Mouse (Mus musculus) limb, embryonic 10.5 days (tissue): Measurements from ENCODE around the gene Otog. TPM values are rescaled to one million over a fixed set of nuclear protein-coding genes. Genes with fewer than 3 reads are reported as not detected.

Experiments used
- DNase-seq: peaks from one replicate; pipeline ENCODE4 v3.0.0-alpha.2; 2017; ENCODE audit warnings: low spot score
- H3K27ac ChIP-seq: fragments of 300-500 bp; sonication (generic); 2 replicates; pipeline ENCODE4 v1.5.1; 2016; ENCODE audit warnings: mild to moderate bottlenecking
- H3K27me3 ChIP-seq: fragments of 300-500 bp; sonication (generic); 2 replicates; pipeline ENCODE4 v1.6.1; 2016; ENCODE audit warnings: low read depth, mild to moderate bottlenecking; ENCODE audit not compliant: poor library complexity, severe bottlenecking
- H3K36me3 ChIP-seq: fragments of 300-500 bp; sonication (generic); 2 replicates; pipeline ENCODE4 v1.6.1; 2016; ENCODE audit warnings: mild to moderate bottlenecking, moderate library complexity
- H3K4me1 ChIP-seq: fragments of 300-500 bp; sonication (generic); 2 replicates; pipeline ENCODE4 v1.6.1; 2016
- H3K4me3 ChIP-seq: fragments of 300-500 bp; sonication (generic); 2 replicates; pipeline ENCODE4 v1.5.1; 2016; ENCODE audit warnings: mild to moderate bottlenecking, moderate library complexity
- H3K9me3 ChIP-seq: fragments of 300-500 bp; sonication (generic); replicated peaks from 2 replicates; pipeline ENCODE4 v1.6.1; 2016; ENCODE audit warnings: mild to moderate bottlenecking
- WGBS: fragments of 180-500 bp; shearing (Covaris S2); methylation state at CpG from one replicate; pipeline ENCODE4 v1.1.7; 2016; 5-methylcytosine and 5-hydroxymethylcytosine counted together
- polyA plus RNA-seq: library from polyadenylated mRNA; unstranded; fragments of >200 nt; fragmentation: Nextera tagmentation; extraction: Ambion mirVana; gene quantifications from 2 replicates; pipeline ENCODE4 v1.2.1, GENCODE M21; 2016

Gene Otog
- polyA plus RNA-seq, 1 experiment from 2014 or later = 0.01 TPM

DNA sequence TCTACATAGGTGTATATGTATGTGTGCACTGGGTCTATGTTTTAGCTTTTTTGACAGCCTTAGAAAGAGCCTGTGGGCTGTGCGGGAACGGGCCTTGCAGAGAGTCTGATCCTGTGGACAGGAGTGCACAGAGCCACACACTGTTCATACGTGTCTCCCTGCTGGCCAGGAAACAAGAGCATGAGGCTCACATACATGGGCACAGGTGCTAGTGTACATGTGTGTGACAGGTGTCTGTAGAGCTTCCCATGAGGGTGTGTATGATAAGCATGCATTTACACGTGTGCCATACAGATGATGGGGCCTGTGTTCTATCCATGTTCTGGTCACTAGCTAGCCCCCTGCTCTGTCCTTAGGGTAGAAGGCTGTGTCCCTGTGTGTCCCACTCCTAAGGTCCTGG, 45.6 kb downstream of the Otog start:
- no peaks in the 10 kb centered on the region for H3K36me3 ChIP-seq
- no peaks in the 10 kb centered on the region for H3K9me3 ChIP-seq
- WGBS = 90% methylated on average over 4 of the region's 4 CpGs
- peaks cover 34% of the 10 kb centered on the region; the same call in 1 of the 2 replicates for H3K27me3 ChIP-seq
- no peak overlapping the region for H3K27ac ChIP-seq
- peaks cover 5% of the 10 kb centered on the region for H3K4me1 ChIP-seq
- no peak for DNase-seq
- H3K4me3 ChIP-seq = no peak overlapping the region

DNA sequence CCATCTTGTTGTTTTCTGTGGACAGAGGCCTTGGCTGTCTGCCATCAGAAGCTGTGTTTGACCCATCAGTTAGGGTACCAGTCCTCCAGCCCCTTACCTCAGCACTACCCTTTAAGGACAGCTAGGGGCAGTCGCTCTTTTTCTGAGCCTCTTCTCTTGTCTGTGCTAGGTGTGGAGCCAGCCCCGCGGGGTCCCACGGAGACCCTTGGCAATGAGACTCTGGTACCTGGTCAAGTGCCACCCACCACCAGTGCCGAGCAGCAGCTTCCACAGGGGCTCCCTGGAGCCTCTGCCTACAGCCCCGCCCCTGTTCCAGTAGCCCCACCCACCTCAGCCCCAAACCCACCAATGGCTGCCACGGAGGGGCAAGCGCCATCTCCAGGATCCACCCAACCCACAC, 46.3 kb downstream of the Otog start:
- Histone ChIP-seq H3K27me3 (peaks cover 28% of the 10 kb centered on the region; the same call in 1 of the 2 replicates), H3K36me3 (no peaks in the 10 kb centered on the region), H3K27ac (no peak overlapping the region), H3K4me1 (peaks cover 5% of the 10 kb centered on the region), H3K9me3 (no peaks in the 10 kb centered on the region), H3K4me3 (no peak overlapping the region)
- DNase-seq = no peak
- WGBS = 31% methylated on average over 8 of the region's 8 CpGs

- no peaks in the 10 kb centered on the region for H3K36me3 ChIP-seq
- WGBS = 43% methylated on average over 6 of the region's 6 CpGs
- no peaks in the 10 kb centered on the region for H3K27me3 ChIP-seq
- no peak overlapping the region for H3K4me3 ChIP-seq
- H3K4me1 ChIP-seq = no peaks in the 10 kb centered on the region; the same call in 1 of the 2 replicates
- no peak overlapping the region for H3K27ac ChIP-seq
- DNase-seq = no peak
- H3K9me3 ChIP-seq = no peaks in the 10 kb centered on the region
Observed at GRCm38 (mm10) chr7:46296330-46296729, 55.5 kb downstream of the Otog start.

GRCm38 (mm10) chr7:46301031-46301632, 60.3 kb downstream of the Otog start:
- Histone ChIP-seq H3K4me3 (no peak overlapping the region), H3K27ac (no peak overlapping the region), H3K36me3 (no peaks in the 10 kb centered on the region), H3K27me3 (0 out of 2 replicates have a peak, but pooled peaks cover 4% of the 10 kb centered on the region), H3K9me3 (no peaks in the 10 kb centered on the region), H3K4me1 (no peaks in the 10 kb centered on the region; the same call in 1 of the 2 replicates)
- WGBS = 88% methylated on average over 12 of the region's 12 CpGs
- no peak for DNase-seq

DNA sequence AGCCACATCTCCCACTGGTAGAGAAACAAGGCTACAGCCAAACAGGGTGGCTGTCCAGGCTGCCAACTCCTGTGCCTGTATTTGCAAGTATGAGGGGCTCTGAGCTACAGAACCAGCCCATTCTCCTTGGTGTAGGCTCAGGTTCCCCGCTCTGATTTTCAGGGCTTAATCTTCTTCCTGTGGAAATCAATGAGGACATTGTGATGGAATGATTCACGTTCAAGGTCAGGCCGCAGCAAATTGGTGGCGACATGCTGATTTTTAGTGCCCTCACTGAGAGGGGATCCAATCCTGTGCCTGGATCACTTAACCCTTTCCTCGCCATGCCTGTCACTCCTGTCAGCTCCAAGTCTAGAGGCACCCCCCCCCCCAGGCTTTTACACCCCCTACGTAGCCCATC, 72.7 kb downstream of the Otog start:
- H3K4me1 ChIP-seq = peaks cover 19% of the 10 kb centered on the region
- H3K36me3 ChIP-seq = no peaks in the 10 kb centered on the region
- no peak for DNase-seq
- peaks cover 1% of the 10 kb centered on the region; the same call in 1 of the 2 replicates for H3K27me3 ChIP-seq
- H3K27ac ChIP-seq = no peak overlapping the region
- H3K9me3 ChIP-seq = no peaks in the 10 kb centered on the region
- WGBS = 47% methylated on average over 6 of the region's 6 CpGs
- H3K4me3 ChIP-seq = no peak overlapping the region

DNA sequence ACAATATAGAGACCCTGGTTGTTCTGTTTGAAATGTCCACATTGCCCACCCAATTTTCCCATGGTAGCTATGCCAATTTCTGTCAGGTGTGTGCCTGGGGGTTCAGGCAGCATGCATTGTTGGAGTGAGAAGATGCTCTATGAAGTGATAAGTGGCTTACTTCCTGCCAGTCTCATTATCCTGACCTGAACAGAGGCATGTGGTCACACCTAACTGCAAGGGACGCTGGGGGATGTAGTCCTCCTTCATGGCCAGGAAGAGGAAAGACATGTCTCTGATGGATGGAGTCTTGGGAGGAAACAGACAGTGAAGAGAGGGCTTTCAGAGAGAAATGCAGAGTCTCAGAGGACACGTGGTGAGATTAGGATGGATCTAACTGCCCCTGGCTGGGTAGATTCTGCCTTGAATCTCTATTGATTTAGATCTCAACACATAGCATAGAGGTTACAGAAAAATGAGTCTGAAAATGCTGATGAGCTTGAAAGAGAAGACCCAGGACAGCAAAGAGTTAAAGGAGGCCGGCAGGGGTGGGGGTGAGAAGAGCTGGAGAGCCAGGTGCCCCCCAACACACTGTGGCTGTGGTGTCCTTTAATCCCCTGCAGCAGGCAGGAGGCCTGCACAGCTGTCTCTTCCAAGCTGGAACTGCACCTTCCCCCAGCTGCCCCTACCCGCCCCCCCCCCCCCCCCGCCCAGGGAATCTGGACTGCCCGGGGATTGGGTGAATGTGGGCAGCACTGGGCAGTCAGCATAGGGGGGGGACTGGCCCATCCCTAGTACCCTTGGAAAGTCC, 73.6 kb downstream of the Otog start:
- Histone ChIP-seq H3K27me3 (peaks cover 4% of the 10 kb centered on the region; the same call in 1 of the 2 replicates), H3K4me3 (no peak overlapping the region), H3K4me1 (peaks cover 19% of the 10 kb centered on the region), H3K36me3 (no peaks in the 10 kb centered on the region), H3K27ac (no peak overlapping the region), H3K9me3 (no peaks in the 10 kb centered on the region)
- 19% methylated on average over 5 of the region's 6 CpGs for WGBS
- no peak for DNase-seq

DNA sequence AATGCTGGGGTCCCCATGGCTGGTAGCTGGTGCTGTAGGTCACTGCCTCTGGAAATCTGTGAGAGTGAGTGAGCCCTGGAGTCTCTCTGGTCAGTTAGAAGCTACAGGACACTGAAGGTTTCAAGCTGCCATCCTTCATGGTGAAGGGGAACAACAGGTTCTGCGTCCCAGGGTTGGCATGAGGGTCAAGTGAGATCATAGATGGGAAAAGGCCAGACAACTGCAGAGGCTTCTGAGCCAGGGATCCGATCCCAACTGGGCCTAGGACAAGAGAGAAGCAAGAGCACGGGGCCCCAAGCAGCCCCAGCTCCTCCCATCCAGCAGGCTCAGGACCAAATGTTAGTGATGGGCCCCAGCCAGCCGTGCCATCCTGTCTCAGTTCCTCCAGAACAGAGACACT, 74.9 kb downstream of the Otog start:
- Histone ChIP-seq H3K27me3 (peaks cover 4% of the 10 kb centered on the region; the same call in 1 of the 2 replicates), H3K4me3 (no peak overlapping the region), H3K9me3 (no peaks in the 10 kb centered on the region), H3K27ac (no peak overlapping the region), H3K36me3 (no peaks in the 10 kb centered on the region), H3K4me1 (peaks cover 19% of the 10 kb centered on the region)
- DNase-seq = no peak
- 67% methylated on average over 4 of the region's 4 CpGs for WGBS

DNA sequence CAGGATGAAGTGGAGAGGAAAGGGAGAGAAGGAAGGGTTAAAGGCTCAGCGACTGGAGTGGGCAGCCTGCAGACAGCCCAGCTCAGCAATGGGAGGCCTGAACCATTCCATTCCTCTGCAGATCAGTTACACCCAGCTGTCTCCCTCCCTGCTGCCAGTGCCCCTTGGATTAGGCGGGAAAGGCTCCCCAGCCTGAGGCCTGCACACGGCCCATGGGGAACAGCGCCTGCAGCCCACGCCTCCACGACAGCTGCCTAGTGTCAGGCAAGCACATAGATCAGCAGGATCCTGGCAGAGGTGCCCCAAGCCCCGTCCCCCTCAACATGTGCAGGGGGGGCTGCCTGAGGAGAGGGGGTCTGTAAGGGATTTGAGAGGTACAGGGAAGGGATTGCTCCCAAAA, 76.2 kb downstream of the Otog start:
- H3K27ac ChIP-seq = peak overlapping the region; percentile 4; the same call in 1 of the 2 replicates
- no peak for DNase-seq
- peaks cover 4% of the 10 kb centered on the region; the same call in 1 of the 2 replicates for H3K27me3 ChIP-seq
- 13% methylated on average over 7 of the region's 7 CpGs for WGBS
- H3K36me3 ChIP-seq = no peaks in the 10 kb centered on the region
- H3K4me1 ChIP-seq = peaks cover 19% of the 10 kb centered on the region
- no peak overlapping the region for H3K4me3 ChIP-seq
- H3K9me3 ChIP-seq = no peaks in the 10 kb centered on the region

- no peak for DNase-seq
- Histone ChIP-seq H3K4me1 (peaks cover 5% of the 10 kb centered on the region; the same call in 1 of the 2 replicates), H3K9me3 (no peaks in the 10 kb centered on the region), H3K4me3 (no peak overlapping the region), H3K36me3 (no peaks in the 10 kb centered on the region), H3K27ac (no peak overlapping the region), H3K27me3 (peaks cover 4% of the 10 kb centered on the region; the same call in 1 of the 2 replicates)
- 79% methylated on average over 3 of the region's 3 CpGs for WGBS
Observed at GRCm38 (mm10) chr7:46321242-46321641, 80.5 kb downstream of the Otog start.

DNA sequence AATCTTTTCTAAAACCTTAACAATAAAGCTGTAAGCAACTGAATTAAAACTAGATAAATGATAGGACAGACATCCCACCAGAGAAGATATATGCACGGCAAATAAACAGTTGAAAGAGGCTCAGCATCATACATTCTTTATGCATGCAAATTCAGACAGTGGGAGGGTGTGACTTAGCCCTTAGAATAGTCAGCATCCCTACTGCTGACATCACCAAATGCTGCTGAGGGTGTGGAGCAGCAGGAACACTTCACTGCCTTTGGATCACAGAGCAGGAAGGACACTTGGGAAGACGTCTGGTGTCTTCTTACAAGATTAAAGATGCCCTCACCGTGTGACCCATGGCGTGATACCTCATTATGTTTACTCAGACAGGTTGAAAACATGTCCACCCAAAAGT, 87.1 kb downstream of the Otog start:
- no peaks in the 10 kb centered on the region for H3K36me3 ChIP-seq
- H3K4me1 ChIP-seq = no peaks in the 10 kb centered on the region
- no peak overlapping the region for H3K4me3 ChIP-seq
- 60% methylated on average over 4 of the region's 4 CpGs for WGBS
- H3K27ac ChIP-seq = no peak overlapping the region
- no peaks in the 10 kb centered on the region for H3K9me3 ChIP-seq
- H3K27me3 ChIP-seq = no peaks in the 10 kb centered on the region
- no peak for DNase-seq

- Histone ChIP-seq H3K27ac (no peak overlapping the region), H3K9me3 (no peaks in the 10 kb centered on the region), H3K4me3 (no peak overlapping the region), H3K36me3 (no peaks in the 10 kb centered on the region), H3K4me1 (peaks cover 14% of the 10 kb centered on the region), H3K27me3 (0 out of 2 replicates have a peak, but pooled peaks cover 3% of the 10 kb centered on the region)
- no peak for DNase-seq
- WGBS = 90% methylated on average over 9 of the region's 9 CpGs
Observed at GRCm38 (mm10) chr7:46337397-46337796, 96.6 kb downstream of the Otog start.

DNA sequence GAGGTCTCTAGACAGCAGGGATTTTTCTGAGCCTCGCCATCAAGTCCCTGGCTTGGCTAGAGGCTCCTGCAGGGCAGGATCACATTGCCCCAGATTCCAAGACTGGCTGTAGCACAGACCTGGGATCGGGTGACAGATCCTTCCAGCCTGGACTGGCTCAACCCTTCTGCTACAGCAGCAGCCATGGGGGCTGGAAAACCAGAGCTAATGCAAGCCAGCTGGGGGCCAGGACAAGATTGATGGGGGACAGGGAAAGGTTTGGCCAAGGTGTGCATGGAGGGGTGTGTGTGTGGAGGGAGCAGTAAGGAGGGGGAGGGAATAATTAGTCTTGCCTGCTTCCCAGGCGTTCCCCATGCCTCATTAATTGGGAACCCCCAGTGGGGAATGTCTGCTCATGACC, 99.0 kb downstream of the Otog start:
- 13% methylated on average over 3 of the region's 3 CpGs for WGBS
- peak; percentile 79 for DNase-seq
- Histone ChIP-seq H3K4me3 (no peak overlapping the region), H3K27me3 (0 out of 2 replicates have a peak, but pooled peaks cover 3% of the 10 kb centered on the region), H3K4me1 (peaks cover 14% of the 10 kb centered on the region), H3K36me3 (no peaks in the 10 kb centered on the region), H3K9me3 (no peaks in the 10 kb centered on the region), H3K27ac (no peak overlapping the region)

- 76% methylated on average over 5 of the region's 5 CpGs for WGBS
- no peak overlapping the region for H3K27ac ChIP-seq
- no peaks in the 10 kb centered on the region for H3K36me3 ChIP-seq
- peaks cover 14% of the 10 kb centered on the region for H3K4me1 ChIP-seq
- H3K9me3 ChIP-seq = no peaks in the 10 kb centered on the region
- H3K4me3 ChIP-seq = no peak overlapping the region
- DNase-seq = no peak
- 0 out of 2 replicates have a peak, but pooled peaks cover 3% of the 10 kb centered on the region for H3K27me3 ChIP-seq
Observed at GRCm38 (mm10) chr7:46340295-46340694, 99.5 kb downstream of the Otog start.
